Mouse (Mus musculus): ENCODE measurements around the gene Mcrip2.

DNA sequence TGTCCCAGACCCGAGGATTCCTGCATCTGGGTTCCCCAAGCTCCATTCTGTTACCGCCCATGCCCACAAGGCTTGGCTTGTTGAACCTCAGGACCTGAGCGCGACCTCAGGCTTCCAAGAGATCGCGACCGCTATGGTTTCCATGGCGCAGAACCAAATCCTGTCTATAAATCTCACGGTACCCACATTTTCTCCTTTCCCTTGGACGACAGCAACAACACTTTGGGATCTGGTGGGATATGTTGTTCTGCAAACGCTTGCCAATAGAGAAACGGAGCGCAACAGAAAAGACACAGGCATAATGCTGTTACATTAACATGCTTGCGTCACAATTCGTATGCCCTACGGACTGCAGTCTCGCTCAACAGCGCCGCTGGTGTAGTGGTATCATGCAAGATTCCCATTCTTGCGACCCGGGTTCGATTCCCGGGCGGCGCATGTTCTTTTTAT, 6.2 kb upstream of the Mcrip2 start, which contains the start of gene Mettl26:
- TF ChIP-seq POLR2A (IDR thresholded peaks at IDR 0.05; ENCODE audit: control insufficient read depth, extremely low read depth, insufficient read depth, low read length, poor library complexity) (no peak), CTCF (IDR thresholded peaks at IDR 0.05; ENCODE audit: borderline replicate concordance, control insufficient read depth, extremely low read depth, insufficient read depth, low read length, poor library complexity) (no peak)
